Mouse (Mus musculus): ENCODE measurements at regions not wholly inside any gene's neighbourhood (a gene's known extent, or its start where the extent isn't known, plus 50 kb on each side); places are given as distances from the start of the nearest gene placed in this dataset.

DNA sequence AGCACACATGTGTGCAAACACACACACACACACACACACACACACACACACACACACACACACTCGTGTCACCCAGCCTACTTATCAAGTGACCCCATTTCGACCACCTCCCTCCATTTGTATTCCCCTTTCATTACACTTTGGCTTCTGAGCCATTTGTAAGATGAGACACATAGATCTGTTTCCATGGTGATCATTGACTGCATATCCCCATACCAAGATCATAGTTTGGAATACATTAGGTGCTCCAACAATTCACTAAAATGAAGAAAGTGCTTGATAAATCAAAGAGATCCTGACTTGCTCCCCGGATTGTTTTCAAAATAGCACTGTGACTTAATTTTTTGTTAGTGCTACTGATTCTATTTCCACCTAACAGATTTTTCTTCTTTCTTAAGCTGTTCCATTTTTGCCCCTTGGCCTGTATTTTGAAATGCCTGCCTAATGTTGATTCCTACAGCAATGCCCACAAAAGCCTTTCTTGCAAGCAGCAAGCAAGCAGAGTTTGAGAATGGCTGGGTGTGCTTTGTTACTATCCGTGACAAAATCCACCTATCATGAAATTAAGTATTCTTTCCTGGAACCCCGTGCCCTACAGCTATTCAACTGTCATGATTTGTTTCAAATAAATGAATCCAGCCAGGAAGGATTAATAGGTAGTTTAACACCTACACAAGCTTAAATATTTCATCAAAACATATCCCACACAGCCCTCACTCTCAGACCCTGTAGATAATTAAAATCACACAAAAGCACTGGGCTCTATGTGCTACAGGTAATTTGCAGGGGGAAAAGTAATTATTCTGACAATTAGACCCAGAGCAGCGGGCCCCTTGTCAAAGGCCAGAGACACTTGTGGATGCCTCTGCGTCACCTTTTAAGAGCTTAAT, 168.1 kb upstream of the Rgma start:
- TF ChIP-seq CTCF (IDR thresholded peaks at IDR 0.05) (no peak), EP300 (IDR thresholded peaks at IDR 0.05) (no peak)
